Mouse (Mus musculus): ENCODE results near the gene Plscr4. TPM values are rescaled to one million over a fixed set of nuclear protein-coding genes. Genes with fewer than 3 reads are reported as not detected.
A peak's percentile ranks its signal among the peaks of the same experiment; 100 is the strongest.

Gene Plscr4
- total and polyA plus RNA-seq, 2 experiments from 2014 or later: 9.0 to 11.4 TPM

- WGBS: 73% methylated on average over 4 of the region's 4 CpGs
- no peaks in the 10 kb centered on the region for H3K27me3 ChIP-seq (ENCODE audit: control insufficient read depth, insufficient read depth, low read length)
These were observed 15.7 kb upstream of the Plscr4 start for GRCm38 (mm10) chr9:92441468-92441867.

GRCm38 (mm10) chr9:92444536-92444935, 12.6 kb upstream of the Plscr4 start:
- Histone ChIP-seq H3K36me3 (replicated peaks; ENCODE audit: control insufficient read depth, insufficient read depth, low read length) (no peaks in the 10 kb centered on the region), H3K4me3 (ENCODE audit: low read depth, low read length) (no peak overlapping the region), H3K27ac (ENCODE audit: low read depth) (no peak overlapping the region), H3K4me2 (ENCODE audit: low read depth, low read length) (no peak overlapping the region), H3K9me3 (replicated peaks; ENCODE audit: control insufficient read depth, low read length) (no peaks in the 10 kb centered on the region), H3K27me3 (ENCODE audit: control insufficient read depth, insufficient read depth, low read length) (no peaks in the 10 kb centered on the region), H3K4me1 (ENCODE audit: control insufficient read depth, insufficient read depth) (no peaks in the 10 kb centered on the region), H3K9ac (replicated peaks; ENCODE audit: low read depth, low read length) (no peak overlapping the region)
- no peak for ATAC-seq (ENCODE audit: insufficient read depth, low read depth)
- no peak for DNase-seq (ENCODE audit: low spot score)
- TF ChIP-seq EP300 (IDR thresholded peaks at IDR 0.05; ENCODE audit: low read depth) (no peak), CTCF (IDR thresholded peaks at IDR 0.05; ENCODE audit: low read depth) (no peak)

More at GRCm38 (mm10) chr9:92441468-92441867, 15.7 kb upstream of the Plscr4 start:
- Histone ChIP-seq H3K4me1 (ENCODE audit: control insufficient read depth, insufficient read depth) (no peaks in the 10 kb centered on the region), H3K4me3 (ENCODE audit: low read depth, low read length) (no peak overlapping the region), H3K27ac (ENCODE audit: low read depth) (no peak overlapping the region), H3K9me3 (replicated peaks; ENCODE audit: control insufficient read depth, low read length) (no peaks in the 10 kb centered on the region), H3K9ac (replicated peaks; ENCODE audit: low read depth, low read length) (no peak overlapping the region), H3K36me3 (replicated peaks; ENCODE audit: control insufficient read depth, insufficient read depth, low read length) (no peaks in the 10 kb centered on the region), H3K4me2 (ENCODE audit: low read depth, low read length) (no peak overlapping the region)
- ATAC-seq (ENCODE audit: insufficient read depth, low read depth) (no peak), DNase-seq (ENCODE audit: low spot score) (no peak)
- TF ChIP-seq CTCF (IDR thresholded peaks at IDR 0.05; ENCODE audit: low read depth) (no peak), EP300 (IDR thresholded peaks at IDR 0.05; ENCODE audit: low read depth) (no peak)

- Histone ChIP-seq H3K9me3 (replicated peaks; ENCODE audit: control insufficient read depth, low read length) (no peaks in the 10 kb centered on the region), H3K4me3 (ENCODE audit: low read depth, low read length) (no peak overlapping the region), H3K27ac (ENCODE audit: low read depth) (no peak overlapping the region), H3K36me3 (replicated peaks; ENCODE audit: control insufficient read depth, insufficient read depth, low read length) (no peaks in the 10 kb centered on the region), H3K9ac (replicated peaks; ENCODE audit: low read depth, low read length) (no peak overlapping the region), H3K27me3 (ENCODE audit: control insufficient read depth, insufficient read depth, low read length) (no peaks in the 10 kb centered on the region), H3K4me1 (ENCODE audit: control insufficient read depth, insufficient read depth) (0 out of 2 replicates have a peak, but pooled peaks cover 6% of the 10 kb centered on the region), H3K4me2 (ENCODE audit: low read depth, low read length) (no peak overlapping the region)
- ATAC-seq (ENCODE audit: insufficient read depth, low read depth) (no peak), DNase-seq (ENCODE audit: low spot score) (no peak)
- TF ChIP-seq CTCF (IDR thresholded peaks at IDR 0.05; ENCODE audit: low read depth) (no peak), EP300 (IDR thresholded peaks at IDR 0.05; ENCODE audit: low read depth) (no peak)
- WGBS: 87% methylated on average over 3 of the region's 3 CpGs
These were observed 568 bp upstream of the Plscr4 start for GRCm38 (mm10) chr9:92456605-92457004.

- 0% methylated on average over 5 of the region's 5 CpGs for WGBS
- peak overlapping the region; percentile 82 for H3K9ac ChIP-seq (replicated peaks; ENCODE audit: low read depth, low read length)
- peak overlapping the region; percentile 80 for H3K4me3 ChIP-seq (ENCODE audit: low read depth, low read length)
- DNase-seq (ENCODE audit: low spot score): no peak
- H3K27me3 ChIP-seq (ENCODE audit: control insufficient read depth, insufficient read depth, low read length): no peaks in the 10 kb centered on the region
- peak overlapping the region; percentile 83 for H3K27ac ChIP-seq (ENCODE audit: low read depth)
- peak overlapping the region; percentile 88 for H3K4me2 ChIP-seq (ENCODE audit: low read depth, low read length)
- H3K4me1 ChIP-seq (ENCODE audit: control insufficient read depth, insufficient read depth): 0 out of 2 replicates have a peak, but pooled peaks cover 6% of the 10 kb centered on the region
- TF ChIP-seq EP300 (IDR thresholded peaks at IDR 0.05; ENCODE audit: low read depth) (no peak), CTCF (IDR thresholded peaks at IDR 0.05; ENCODE audit: low read depth) (no peak)
- 0 out of 2 replicates have a peak, but pooled peaks have one; percentile 37 for ATAC-seq (ENCODE audit: insufficient read depth, low read depth)
- H3K36me3 ChIP-seq (replicated peaks; ENCODE audit: control insufficient read depth, insufficient read depth, low read length): no peaks in the 10 kb centered on the region
- H3K9me3 ChIP-seq (replicated peaks; ENCODE audit: control insufficient read depth, low read length): no peaks in the 10 kb centered on the region
These were observed 858 bp downstream of the Plscr4 start for GRCm38 (mm10) chr9:92458059-92458402.

GRCm38 (mm10) chr9:92458418-92458817, 1.2 kb downstream of the Plscr4 start:
- DNase-seq (ENCODE audit: low spot score) (no peak), ATAC-seq (ENCODE audit: insufficient read depth, low read depth) (no peak)
- WGBS: 86% methylated on average over 2 of the region's 2 CpGs
- H3K4me2 ChIP-seq (ENCODE audit: low read depth, low read length): peak overlapping the region; percentile 88
- H3K4me1 ChIP-seq (ENCODE audit: control insufficient read depth, insufficient read depth): 0 out of 2 replicates have a peak, but pooled peaks cover 6% of the 10 kb centered on the region
- H3K9me3 ChIP-seq (replicated peaks; ENCODE audit: control insufficient read depth, low read length): no peaks in the 10 kb centered on the region
- no peaks in the 10 kb centered on the region for H3K36me3 ChIP-seq (replicated peaks; ENCODE audit: control insufficient read depth, insufficient read depth, low read length)
- H3K27me3 ChIP-seq (ENCODE audit: control insufficient read depth, insufficient read depth, low read length): no peaks in the 10 kb centered on the region
- 0 out of 2 replicates have a peak overlapping the region, but pooled peaks have one; percentile 82 for H3K9ac ChIP-seq (replicated peaks; ENCODE audit: low read depth, low read length)
- H3K4me3 ChIP-seq (ENCODE audit: low read depth, low read length): peak overlapping the region; percentile 80
- TF ChIP-seq EP300 (IDR thresholded peaks at IDR 0.05; ENCODE audit: low read depth): no peak
- H3K27ac ChIP-seq (ENCODE audit: low read depth): no peak overlapping the region; the same call in 1 of the 2 replicates

- Histone ChIP-seq H3K9ac (replicated peaks; ENCODE audit: low read depth, low read length) (no peak overlapping the region), H3K4me3 (ENCODE audit: low read depth, low read length) (no peak overlapping the region), H3K4me1 (ENCODE audit: control insufficient read depth, insufficient read depth) (no peaks in the 10 kb centered on the region), H3K36me3 (replicated peaks; ENCODE audit: control insufficient read depth, insufficient read depth, low read length) (no peaks in the 10 kb centered on the region), H3K27me3 (ENCODE audit: control insufficient read depth, insufficient read depth, low read length) (no peaks in the 10 kb centered on the region), H3K27ac (ENCODE audit: low read depth) (no peak overlapping the region), H3K4me2 (ENCODE audit: low read depth, low read length) (no peak overlapping the region), H3K9me3 (replicated peaks; ENCODE audit: control insufficient read depth, low read length) (no peaks in the 10 kb centered on the region)
- TF ChIP-seq EP300 (IDR thresholded peaks at IDR 0.05; ENCODE audit: low read depth) (no peak), CTCF (IDR thresholded peaks at IDR 0.05; ENCODE audit: low read depth) (no peak)
- 64% methylated on average over 4 of the region's 4 CpGs for WGBS
- ATAC-seq (ENCODE audit: insufficient read depth, low read depth) (no peak), DNase-seq (ENCODE audit: low spot score) (no peak)
These were observed 10.6 kb downstream of the Plscr4 start for GRCm38 (mm10) chr9:92467724-92468123.
